Mouse (Mus musculus): ENCODE measurements at regions not wholly inside any gene's neighbourhood (a gene's known extent, or its start where the extent isn't known, plus 50 kb on each side); places are given as distances from the start of the nearest gene placed in this dataset.

DNA sequence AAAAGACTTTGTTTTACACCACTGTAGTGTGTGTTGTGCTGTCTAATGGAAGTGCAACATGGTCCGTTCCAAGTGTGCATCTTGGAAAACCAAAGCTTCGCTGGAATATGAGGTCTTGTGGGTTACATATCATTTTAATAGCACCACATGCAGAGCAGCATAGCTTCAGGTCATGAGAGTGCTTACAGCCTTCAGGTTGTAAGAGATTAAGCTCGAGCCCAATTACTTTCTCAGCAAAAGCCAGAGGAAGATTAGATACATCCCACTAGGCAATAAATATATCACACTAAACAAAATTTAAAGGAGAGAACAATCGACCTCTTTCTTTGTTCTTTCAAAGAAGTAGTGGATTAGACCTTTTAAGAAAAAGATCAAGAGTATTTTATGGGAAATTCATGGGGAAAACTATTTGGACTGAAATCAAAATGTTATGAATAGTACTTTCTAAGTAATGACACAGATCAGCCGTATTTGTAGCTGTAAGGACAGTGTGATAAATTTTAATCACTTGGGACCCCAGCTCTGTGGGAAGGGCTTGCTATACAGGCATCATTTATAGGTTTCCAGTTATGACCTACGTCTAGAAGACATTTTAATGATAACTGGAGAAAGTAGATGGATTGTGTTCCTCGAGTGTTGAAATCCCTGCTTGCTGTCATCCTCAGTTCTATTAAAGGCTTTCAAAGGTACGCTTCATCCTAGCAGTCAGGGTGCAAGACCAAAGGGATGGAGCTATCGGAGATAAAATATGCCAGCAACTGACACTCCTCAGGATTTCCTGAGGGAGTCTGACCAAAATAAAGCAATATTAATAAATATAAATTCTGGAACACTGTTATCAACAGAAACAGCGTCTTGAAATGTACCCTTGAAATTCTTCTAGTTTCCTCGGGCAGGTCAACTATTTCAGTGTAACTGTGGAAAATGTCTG lies 101.3 kb upstream of the Tcf21 start:
- no peak for TF ChIP-seq POLR2A (IDR thresholded peaks at IDR 0.05; ENCODE audit: borderline replicate concordance, extremely low read depth, insufficient read depth, insufficient read length, poor library complexity, severe bottlenecking)
- TF ChIP-seq CTCF (IDR thresholded peaks at IDR 0.05; ENCODE audit: borderline replicate concordance, extremely low read depth, insufficient read depth, insufficient read length), result no peak

All from brain, embryonic 14.5 days (tissue).